Mouse (Mus musculus) embryo, embryonic 9.5 days (tissue): ENCODE measurements around the gene Olfr786.

Experiments used
- DNase-seq: peaks from one replicate; pipeline ENCODE4 v3.0.0-alpha.2; 2017; ENCODE audit errors: extremely low spot score

Gene Olfr786

GRCm38 (mm10) chr10:129427006-129427405 lies at the start of gene Olfr786:
TSS of gene Olfr786 (plus strand) at chr10:129427306.
- no peak for DNase-seq

GRCm38 (mm10) chr10:129383783-129384182 lies 43.3 kb upstream of the Olfr786 start, which contains the start of gene Olfr784:
TSS of gene Olfr784 (plus strand) at chr10:129384083.
- DNase-seq = no peak

GRCm38 (mm10) chr10:129400892-129401291 lies 26.2 kb upstream of the Olfr786 start:
- no peak for DNase-seq

GRCm38 (mm10) chr10:129405126-129405525 lies 22.0 kb upstream of the Olfr786 start, which contains the start of gene Olfr785:
TSS of gene Olfr785 (plus strand) at chr10:129405426.
- DNase-seq = no peak

GRCm38 (mm10) chr10:129461562-129461961 lies 34.5 kb downstream of the Olfr786 start, which contains the start of gene Olfr787:
TSS of gene Olfr787 (plus strand) at chr10:129461862.
- DNase-seq = no peak

GRCm38 (mm10) chr10:129470698-129471097 lies 43.6 kb downstream of the Olfr786 start, which contains the start of gene Olfr788:
TSS of gene Olfr788 (plus strand) at chr10:129470998.
- no peak for DNase-seq

- no peak for DNase-seq
Observed at GRCm38 (mm10) chr10:129473256-129473655, 46.1 kb downstream of the Olfr786 start.

GRCm38 (mm10) chr10:129473723-129474122 lies 46.6 kb downstream of the Olfr786 start:
- DNase-seq = no peak

- no peak for DNase-seq
Observed at GRCm38 (mm10) chr10:129484452-129484851, 57.3 kb downstream of the Olfr786 start, which contains the start of gene Olfr789. TSS of gene Olfr789 (plus strand) at chr10:129484752.
